Mouse (Mus musculus) thymus, postnatal 4 days (tissue): Measurements from ENCODE around the gene Cadm3.

ENCODE experiments used
- DNase-seq: peaks from one replicate; pipeline ENCODE4 v3.0.0; 2021

The Cadm3 gene

DNA sequence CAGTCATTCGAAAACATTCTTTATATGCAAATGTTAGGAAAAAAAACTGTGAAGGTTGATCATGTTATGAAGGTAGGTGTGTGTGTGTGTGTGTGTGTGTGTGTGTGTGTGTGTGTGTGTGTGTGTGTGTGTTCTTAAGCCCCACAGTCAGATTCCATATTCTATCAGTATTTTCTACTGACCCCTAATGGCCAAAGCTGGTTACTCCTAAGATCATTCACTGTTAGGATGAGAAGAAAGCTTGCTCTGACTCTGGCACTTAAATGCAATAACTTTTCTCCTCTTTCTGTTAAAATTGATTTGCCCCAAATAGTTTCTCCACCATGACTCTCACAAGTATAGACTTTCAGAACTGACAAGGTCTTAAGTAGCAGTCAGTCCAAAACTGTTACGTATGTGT is 10.8 kb downstream of the Cadm3 start:
- no peak for DNase-seq

DNA sequence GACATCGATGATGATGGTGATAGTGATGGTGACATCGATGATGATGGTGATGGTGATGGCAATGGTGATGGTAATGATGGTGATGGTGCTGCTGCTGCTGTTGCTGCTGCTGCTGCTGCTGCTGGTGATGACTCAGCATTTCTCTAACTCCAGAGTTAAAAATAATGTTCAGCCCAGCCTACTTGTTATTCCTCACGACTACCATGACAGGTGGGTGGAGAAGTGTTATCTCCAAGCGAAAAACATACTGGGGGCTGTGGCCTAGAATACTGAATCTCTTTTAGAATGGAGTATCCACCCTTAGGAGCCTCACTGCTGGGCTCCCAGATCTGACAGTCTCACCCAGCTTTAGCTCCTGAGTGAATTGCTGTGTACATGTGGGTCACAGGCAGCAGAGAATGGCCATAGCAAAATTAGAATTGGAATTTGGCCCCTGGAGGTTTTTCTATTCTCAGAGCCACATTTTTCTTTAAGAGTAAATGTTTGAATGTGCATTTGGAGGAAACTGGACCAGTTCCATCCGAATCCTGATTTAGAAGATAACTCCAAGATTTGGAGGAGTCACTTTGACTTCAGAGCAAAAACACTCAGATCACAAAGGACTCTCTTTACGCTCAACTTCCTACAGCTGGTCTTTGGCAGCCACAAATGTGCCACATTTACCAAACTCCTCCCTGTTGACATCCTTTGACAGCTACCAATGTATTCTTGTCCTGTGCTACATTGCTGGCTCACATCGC is 12.2 kb downstream of the Cadm3 start:
- no peak for DNase-seq

DNA sequence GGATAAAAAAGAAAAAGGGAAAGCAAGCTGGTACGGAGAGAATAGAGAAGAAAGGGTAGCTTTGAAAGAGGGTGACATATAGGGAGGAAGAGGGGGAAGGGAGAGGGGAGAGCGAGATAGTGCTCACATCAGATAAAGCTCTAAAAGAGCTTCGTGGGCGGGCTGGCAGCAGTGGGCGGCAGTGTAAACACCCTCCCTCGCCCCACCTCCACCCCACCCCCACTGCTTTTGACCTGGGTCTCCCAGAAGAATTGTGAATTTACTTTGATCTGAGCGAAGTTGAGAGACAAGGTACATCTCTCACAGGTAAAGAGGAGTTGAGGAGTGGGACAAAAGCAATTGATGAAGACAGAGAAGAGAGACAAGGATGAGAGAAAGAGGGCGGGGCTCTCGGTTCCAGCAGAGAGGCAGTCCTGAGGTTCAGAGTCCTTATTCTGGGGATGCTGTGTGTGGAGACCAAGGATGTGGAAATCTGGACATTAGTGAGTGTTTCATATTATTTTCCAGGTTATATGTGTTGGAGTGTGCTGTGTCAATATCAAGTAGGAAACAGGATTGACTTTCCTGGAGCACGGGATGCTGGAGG is 17.0 kb downstream of the Cadm3 start, which contains the start of gene Aim2:
Aim2 (plus strand) TSS at position 508 of the 586 bp plus-strand sequence.
- no peak for DNase-seq

DNA sequence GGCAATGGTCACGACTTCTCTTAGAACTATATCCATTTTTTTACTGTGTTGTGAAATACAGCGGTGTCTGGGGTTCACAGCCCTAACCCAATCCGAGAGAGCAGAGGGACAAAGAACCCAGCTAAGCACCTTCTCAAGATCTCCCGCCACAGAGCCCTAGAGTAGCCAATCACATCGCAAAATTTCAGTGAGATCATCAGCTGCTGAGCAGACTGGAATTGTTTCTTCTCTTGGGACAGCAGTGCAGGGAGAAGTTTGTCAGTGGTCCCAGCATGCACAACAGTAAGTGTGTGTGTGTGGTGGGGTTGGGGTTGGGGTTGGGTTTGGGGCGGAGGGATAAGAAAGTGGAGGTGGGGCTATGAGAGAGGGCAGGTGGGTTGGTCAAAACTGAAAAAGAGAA is 17.5 kb downstream of the Cadm3 start:
- peak; percentile 13 for DNase-seq

DNA sequence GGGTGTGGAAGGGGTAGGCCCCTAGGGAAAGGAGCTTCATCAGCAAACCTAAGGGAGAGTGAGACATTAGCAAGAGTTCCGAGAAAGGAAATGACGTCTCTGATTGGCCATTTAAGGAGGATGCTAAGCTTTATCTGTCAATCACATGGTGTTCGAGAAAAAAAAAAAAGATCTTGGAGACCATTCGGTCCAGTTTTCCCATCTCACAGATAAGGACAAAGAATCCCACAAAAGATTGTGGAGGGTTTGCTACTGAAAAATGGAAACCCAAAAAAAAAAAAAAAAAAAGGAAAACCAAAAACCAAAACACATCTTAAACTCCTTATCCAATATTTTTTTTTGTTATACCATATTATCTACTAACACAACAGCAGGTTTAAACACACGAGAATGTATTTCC is 18.3 kb downstream of the Cadm3 start:
- DNase-seq: no peak

DNA sequence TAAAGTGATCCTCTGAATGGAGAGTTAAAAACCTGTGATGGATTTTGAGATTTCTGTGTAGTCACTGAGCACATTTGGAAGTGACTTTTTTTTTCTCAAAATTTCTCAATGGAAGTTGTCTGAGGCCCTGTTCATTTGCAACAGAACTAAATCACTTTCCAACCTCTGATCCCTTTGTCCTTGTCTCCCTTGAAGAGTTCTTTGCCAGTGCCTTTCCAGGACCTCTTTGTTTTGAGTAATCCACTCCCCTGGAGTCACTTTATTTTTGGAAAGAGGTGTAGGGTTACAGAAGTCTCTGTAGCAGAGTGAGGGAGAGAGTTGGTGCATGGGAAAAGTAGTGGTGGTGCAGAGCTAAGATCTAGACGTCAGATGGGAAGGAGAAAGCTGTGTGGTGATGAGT is 19.0 kb downstream of the Cadm3 start:
- no peak for DNase-seq

DNA sequence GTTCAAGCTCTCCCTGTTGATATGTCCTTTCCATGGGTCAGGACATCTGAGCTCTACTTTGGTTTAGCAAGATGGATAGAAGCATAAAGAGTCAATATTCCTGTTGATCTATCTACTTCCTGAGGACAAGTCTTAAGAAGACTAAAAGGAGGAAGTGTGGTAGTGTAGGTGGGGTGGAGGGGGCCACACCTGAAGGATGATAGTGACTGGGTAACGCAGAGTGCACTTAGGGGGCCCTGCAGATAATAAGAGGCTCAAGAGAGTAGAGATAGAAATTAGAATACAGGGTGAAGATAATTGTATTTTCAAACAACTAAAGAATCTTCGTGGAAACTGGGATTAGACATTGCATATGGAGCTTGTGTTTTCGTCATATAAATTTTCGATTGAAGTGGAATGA is 22.4 kb downstream of the Cadm3 start:
- DNase-seq: no peak

DNA sequence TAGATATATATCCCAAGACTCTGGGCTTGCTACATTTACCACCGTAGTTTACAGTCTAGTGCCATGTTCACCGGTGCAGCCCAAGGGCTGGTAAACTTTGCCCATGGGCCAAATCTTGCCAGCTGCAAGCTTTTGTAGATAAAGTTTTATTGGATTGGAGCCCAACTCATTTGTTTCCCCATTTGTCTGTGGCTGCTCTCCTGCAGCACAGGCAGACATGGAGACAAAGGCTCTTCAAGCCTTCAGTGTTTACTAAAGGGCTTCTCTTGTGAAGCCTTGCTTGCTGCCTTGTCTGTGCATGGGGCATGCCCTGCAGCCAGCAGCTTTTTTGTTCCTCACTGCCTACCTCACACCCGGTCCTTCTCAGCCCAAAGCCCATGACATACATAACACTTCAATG is 23.6 kb downstream of the Cadm3 start:
- DNase-seq: no peak

DNA sequence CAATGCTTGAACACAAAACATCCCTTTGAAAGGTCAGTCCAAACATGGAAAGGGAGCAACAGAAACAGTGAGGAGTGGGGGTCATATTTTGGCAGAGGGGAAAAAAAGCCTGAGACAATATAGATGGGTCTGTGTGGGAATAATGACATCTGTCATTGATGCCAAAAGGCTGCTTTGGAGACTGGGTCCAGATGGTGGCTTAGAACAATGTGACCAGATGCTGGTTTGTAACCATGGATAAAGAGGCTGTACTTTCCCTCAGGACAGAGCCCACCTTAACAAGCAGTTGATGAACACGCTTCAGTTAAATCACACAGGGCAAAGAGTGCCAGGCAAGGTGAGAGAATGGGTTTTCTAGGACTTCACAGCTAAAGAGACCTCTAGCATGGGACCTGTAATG is 25.1 kb downstream of the Cadm3 start:
- DNase-seq: no peak

DNA sequence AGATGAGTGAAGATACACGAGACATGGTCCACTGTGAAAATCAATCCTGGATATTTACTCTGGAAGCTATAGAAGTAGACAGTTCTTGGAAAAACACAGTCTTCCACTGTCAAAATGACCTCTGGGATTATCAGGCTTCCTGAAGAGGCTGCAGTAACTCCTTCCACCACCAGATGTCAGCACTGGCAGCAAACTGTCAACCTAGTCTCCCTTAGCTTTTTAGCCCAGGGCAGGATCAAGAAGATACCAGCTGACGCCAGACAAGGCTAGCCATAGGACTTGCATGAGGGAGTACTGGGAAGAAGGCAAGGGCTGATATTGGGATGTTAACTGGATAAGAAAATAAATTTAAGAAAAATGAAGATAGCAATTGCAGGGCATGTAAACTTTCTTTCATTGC is 28.0 kb downstream of the Cadm3 start:
- DNase-seq: peak; percentile 58

DNA sequence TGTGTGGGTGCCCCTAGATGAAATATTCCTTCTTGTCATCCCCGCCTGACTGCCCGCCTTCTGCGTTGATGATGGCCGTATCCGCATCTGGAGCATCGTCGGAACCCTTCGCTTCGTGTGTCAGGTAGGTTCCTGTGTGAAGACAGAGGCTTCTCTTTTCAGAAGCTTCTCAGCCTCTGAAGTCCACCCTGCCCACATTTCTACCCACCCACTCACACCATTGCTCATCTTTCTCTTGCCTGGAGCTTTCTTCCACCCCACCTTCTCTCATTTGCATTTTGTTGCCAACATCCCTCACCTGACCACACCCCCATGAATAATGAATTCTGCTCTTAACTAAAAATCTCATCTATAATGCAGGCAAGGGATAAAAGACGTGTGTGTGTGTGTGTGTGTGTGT is 30.5 kb downstream of the Cadm3 start:
- no peak for DNase-seq

DNA sequence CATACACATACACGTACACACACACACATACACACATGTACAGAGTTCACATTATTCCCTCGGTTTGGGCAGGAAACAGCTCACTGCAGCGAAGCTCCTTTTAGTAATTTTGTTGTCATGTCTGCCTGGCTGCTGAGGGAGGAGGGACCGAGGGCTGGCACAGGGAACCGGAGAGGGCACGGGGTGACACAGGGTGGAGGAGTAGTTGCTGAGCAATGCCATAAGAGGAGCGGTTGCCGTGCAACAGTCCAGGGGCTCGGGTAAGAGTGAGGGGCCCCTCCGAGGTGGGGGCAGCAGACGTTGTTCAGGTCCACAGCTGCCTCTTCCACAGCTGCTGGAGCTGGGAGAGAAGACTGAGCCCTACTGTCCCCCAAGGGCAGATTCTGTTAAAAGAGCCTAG is 31.6 kb downstream of the Cadm3 start:
- DNase-seq: no peak

DNA sequence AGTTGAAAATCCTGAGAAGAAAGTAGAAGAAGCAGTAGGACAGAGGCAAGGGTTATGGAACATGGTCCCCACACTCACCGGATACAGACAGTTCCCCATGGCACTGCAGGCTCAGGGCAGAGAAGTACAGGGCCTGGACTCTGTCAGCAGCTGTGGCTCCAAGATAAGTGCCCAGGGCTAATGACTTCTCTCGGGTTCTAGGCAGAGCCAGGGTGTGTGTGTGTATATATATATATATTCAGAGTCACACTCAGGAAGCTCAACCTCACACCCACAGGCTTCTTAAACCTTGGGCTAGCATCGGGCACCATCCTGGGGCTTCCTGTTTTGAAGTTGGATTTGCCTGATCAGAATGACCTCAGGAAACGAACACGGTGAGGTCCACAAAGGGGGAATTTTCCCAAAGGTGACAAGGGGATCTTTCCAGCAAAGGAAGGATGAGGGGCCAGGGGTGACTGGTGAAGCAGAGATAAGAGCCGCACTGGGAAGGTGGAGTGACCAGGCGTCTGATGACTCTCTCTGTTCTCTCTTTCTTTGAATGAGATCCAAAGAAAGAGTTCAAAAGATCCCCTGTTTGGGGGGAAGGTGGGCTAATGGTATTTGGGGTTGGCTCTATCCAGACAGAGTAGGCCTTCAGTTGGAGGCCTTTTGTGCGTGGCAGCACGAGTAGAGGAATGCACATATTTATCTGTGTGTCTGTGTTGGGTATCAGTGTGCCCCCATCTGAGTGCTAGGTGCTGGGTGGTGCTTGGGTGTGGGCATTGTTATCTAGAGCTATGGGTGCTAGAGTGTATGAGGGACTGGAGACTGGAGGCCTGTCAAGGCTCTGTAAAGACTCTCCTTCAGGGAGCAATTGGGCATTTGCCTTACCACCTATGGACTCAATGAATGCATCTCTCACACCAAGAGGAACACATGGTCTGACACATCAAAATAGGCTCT is 33.9 kb downstream of the Cadm3 start, which contains the start of gene Ackr1:
Ackr1 (minus strand) TSS at position 439 of the 942 bp plus-strand sequence.
- no peak for DNase-seq

DNA sequence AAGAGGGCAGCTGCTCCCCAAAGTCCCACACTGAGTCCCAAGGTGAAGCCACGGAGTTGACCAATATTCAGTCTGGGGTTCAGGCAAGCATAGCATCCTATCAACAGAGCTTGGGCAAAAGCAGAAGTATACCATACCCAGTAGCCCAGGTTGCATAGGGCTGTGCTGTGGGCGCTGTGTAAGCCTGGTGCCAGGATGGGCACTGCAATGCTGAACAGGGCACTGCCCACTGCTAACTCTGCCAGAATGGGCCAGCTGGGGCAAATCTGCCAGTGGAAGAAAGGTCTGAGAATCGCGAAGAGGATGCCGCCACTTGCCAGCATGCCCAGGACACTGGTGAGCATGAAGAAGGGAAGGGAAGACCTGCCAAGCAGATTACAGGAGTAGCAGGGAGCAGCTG is 35.1 kb downstream of the Cadm3 start:
- DNase-seq: no peak

DNA sequence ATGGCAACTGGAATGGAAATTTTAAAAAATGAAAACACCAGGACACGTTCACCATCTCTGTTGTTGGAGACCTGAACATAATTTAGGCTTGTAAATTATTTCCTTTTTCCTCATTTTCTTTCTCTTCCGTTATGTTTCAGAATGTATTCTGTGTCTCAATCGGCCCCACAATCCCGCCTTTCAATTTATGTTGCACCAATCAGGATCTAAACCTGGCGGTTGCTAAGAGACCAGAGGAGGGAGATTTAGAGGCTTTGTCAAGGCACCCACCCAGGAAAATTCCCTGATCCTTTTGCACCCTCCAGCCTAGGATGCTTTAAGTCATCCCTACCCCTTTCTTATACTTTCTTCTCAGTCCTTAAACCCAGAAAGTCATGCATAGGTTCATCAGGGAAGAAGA is 37.8 kb downstream of the Cadm3 start:
- no peak for DNase-seq

DNA sequence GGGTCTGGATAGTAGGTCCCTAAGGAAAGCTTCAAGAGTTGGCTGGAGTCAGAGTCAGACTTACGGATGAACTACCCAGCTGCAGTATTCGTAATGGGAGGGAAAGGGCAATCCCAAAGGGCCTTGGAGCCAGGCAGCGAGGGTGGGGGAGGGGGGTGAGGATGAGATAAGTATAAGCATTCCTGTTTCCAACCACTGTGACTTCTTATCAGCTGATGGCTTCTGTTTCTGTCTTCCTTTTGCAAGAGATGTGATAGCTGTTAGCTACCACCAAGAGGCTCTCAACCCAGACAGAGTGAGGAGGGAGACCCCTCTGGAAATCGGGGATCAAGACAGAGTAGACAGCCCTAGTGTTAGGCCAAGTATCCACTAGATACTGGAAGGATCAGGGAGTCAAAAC is 38.3 kb downstream of the Cadm3 start:
- DNase-seq: no peak

DNA sequence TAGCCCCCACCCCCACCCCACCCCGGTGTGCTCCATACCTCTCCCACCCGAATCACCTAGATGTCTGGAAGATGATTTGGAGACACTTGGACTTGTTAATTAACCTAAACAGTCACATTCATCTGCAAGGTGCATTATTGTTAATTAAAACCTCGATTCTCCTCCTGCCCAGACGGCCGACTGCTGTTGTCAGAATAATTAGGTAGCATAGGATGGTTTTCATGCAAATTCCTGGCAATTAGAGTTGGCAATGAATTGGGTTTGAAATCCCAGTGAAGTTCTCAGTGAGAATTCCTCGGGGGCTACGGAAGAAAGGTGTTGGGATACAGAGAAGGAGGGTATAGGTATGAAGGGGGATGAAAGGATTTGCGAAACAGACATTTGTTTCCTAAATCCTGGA is 39.0 kb downstream of the Cadm3 start:
- no peak for DNase-seq

DNA sequence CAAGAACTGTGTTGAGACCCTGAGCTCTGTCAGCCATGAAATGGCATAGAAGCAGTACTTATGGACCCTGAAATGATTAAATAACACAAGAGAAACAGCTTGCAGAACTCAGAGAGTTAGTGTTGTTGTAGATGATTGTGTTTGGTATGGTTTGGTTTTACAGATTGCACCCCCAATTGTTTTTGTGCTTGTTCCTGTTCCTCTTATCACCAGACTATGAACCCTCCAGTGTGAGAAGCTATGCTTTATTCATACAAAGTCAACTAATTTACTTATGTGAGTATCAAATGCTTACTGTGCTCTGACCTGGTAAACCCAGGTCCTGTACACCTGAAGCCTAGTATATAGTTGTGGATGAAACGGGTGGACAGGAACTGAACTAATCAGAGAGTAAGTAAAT is 40.9 kb downstream of the Cadm3 start:
- DNase-seq: no peak

DNA sequence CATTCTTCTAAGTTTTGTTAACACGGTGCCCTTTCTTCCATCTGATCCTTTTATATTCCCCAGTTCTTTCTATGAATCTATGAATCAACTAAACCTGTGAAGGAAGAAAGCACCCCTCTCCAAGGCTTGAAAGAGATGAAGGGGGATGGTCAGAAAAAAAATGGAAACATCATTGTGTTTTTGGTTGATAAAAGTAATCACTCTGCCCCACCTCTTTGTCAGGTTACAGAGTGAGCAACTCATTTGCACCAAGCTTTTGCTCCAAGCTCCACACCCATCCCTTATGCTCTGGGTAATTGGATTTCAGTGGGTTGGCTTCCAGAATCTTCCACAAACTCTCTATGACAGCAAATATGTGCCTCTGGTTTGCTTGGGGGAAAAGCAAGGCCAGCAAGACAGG is 42.1 kb downstream of the Cadm3 start:
- no peak for DNase-seq

DNA sequence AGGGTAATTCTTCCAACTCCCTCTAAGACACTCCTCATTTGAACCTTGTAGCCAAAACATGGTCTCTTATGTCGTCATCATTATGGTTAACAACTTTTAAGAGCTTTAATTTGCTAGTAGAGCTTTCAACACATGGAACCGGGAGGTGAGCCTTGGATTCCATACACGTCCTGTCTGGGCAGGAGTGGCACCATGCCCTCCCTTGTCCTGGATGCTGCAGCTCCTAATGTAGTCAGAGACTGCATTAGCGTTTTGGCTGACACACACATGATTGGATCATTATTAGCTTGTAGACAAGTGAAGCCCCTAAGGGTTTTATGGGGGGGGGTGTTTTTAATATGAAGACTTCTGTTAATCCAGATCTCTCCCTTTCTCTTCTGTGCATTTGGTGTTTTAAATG is 42.5 kb downstream of the Cadm3 start:
- no peak for DNase-seq

DNA sequence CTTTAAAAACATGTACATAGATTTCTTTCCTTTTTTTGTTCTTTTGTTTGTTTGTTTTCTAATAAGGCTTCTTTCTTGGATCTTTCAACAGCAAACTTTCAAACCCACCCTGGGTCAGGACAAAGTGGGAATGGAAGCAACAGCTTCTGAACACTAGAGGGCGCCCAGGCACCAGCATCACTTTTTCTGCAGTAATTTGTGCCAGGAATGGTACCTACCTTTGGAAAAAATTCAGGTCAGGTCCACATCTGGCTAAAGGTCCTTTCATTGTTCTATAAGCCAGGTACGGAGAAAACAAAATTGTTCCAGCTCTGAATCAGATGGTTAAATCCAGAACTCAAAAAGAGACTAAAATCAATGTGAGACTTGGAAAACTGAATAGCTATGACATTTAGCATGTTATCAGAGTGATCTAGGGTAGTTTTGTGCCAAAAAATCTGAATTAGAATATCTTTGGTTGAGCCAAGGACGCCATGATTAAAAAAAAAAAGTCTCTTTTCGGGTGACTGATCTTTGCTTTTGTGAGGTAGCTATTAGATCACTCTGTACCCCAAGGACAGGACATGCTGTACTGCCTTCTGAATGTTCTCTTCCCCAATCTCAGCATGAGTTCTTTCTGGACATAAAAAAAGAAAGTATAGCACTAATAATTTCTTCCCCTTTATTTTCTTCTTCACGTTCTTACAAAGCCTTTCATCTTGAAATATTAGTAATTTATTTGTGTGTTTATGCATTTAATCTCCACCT is 43.5 kb downstream of the Cadm3 start:
- DNase-seq: peak; percentile 45

DNA sequence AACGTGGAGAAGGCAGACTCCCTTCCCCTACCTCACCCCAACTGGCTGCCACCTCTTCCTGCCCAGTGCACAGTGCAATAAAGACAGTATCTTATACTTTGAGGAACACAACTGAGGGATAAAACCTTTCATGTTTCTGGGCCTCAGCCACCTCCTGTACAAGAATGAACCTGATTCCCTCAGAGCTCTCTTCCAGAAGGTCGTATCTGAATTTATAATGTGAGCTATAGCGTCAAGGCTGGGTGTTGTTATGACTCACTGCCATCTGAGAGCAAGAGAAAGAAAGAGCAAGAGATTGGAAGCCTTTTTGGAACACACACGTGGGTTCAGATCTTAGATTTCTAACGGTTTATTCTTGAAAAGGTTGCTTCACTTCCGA is 45.3 kb downstream of the Cadm3 start:
- DNase-seq: no peak

DNA sequence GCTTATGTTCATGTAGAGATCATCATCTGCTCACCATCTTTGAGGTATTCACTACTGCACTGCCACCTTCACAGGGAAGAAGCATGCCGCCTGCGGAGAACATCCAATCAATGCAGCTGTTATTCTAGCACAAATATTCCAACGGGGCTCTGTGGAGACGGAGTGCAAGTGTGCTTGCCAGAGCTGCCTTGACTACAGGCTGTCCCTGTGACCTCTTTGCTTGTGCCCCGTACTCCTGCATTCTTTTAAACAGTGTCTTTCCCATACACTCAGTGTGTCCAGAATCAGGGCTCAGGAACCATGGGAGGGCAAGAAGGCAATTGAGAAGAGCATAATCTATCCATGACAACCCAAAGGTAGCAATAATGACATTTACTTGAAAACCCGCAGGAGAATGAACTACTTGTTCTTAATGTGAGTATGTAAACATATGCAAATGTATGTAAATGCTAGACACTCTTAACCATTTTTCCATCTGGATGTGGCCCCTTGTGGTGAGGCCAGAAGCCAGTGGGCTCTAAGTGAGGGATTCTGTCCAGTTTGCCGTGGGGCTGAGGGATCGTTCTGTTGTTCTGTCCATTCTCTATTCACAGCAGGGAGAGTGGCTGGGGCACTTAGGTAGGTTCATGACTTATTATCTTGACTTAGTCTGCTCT is 45.8 kb downstream of the Cadm3 start:
- no peak for DNase-seq
